Mouse (Mus musculus) cerebellum, adult 2 months (tissue): ENCODE measurements around the gene Ip6k2. TPM values are rescaled to one million over a fixed set of nuclear protein-coding genes. Genes with fewer than 3 reads are reported as not detected.
A peak's percentile ranks its signal among the peaks of the same experiment; 100 is the strongest.

Experiments used
- DNase-seq, 2 experiments: peaks; one replicate each; pipeline ENCODE4 v3.0.0; 2021
- H3K27ac ChIP-seq: fragments of 200-500 bp; 2 replicates; pipeline ENCODE4 v1.5.1; 2012; ENCODE audit warnings: low read length, control low read depth, inconsistent platforms; ENCODE audit not compliant: insufficient read depth
- H3K27me3 ChIP-seq: fragments of 200-500 bp; 2 replicates; pipeline ENCODE4 v1.6.1; 2012; ENCODE audit warnings: inconsistent platforms, mild to moderate bottlenecking, low read length, moderate library complexity; ENCODE audit not compliant: control insufficient read depth, insufficient read depth
- H3K4me1 ChIP-seq: fragments of 200-500 bp; 2 replicates; pipeline ENCODE4 v1.6.1; 2011; ENCODE audit warnings: low read length; ENCODE audit not compliant: control insufficient read depth, insufficient read depth
- H3K4me3 ChIP-seq: fragments of 200-500 bp; replicated peaks from 2 replicates; pipeline ENCODE3; 2011; ENCODE audit warnings: mild to moderate bottlenecking, low read depth, low read length, control low read depth; ENCODE audit not compliant: insufficient read depth
- CTCF ChIP-seq: fragments of 200-500 bp; IDR thresholded peaks from 2 replicates; pipeline ENCODE4 v1.5.1; 2011; ENCODE audit warnings: low read depth, mild to moderate bottlenecking, control low read depth, low read length, moderate library complexity, borderline replicate concordance; ENCODE audit not compliant: insufficient read depth
- POLR2A ChIP-seq: fragments of 200-500 bp; IDR thresholded peaks from 2 replicates; pipeline ENCODE4 v1.6.1; 2011; ENCODE audit warnings: low read length, control low read depth, borderline replicate concordance; ENCODE audit not compliant: insufficient read depth
- WGBS: fragments of 180-500 bp; shearing (Covaris S2); methylation state at CpG from one replicate; pipeline ENCODE4 v1.1.7; 2018; 5-methylcytosine and 5-hydroxymethylcytosine counted together
- polyA plus RNA-seq: library from polyadenylated mRNA; depleted of rRNA; stranded (reverse); fragments of >200 nt; gene quantifications from 2 replicates; pipeline ENCODE4 v1.2.3, GENCODE M21; 2012

Ip6k2 gene
- polyA plus RNA-seq, 1 experiment: 168 TPM

GRCm38 (mm10) chr9:108748600-108749183, 34.9 kb upstream of the Ip6k2 start:
- peak; percentile 16 to 27 for DNase-seq
- H3K4me3 ChIP-seq: no peak overlapping the region
- H3K4me1 ChIP-seq: no peaks in the 10 kb centered on the region
- WGBS: 67% methylated on average over 11 of the region's 11 CpGs
- no peak overlapping the region for H3K27ac ChIP-seq
- no peaks in the 10 kb centered on the region for H3K27me3 ChIP-seq
- no peak for TF ChIP-seq POLR2A
- no peak for TF ChIP-seq CTCF

- no peak overlapping the region for H3K4me3 ChIP-seq
- DNase-seq: no peak
- no peak overlapping the region for H3K27ac ChIP-seq
- H3K27me3 ChIP-seq: no peaks in the 10 kb centered on the region
- 86% methylated on average over 11 of the region's 11 CpGs for WGBS
- TF ChIP-seq POLR2A: no peak
- TF ChIP-seq CTCF: no peak
- H3K4me1 ChIP-seq: no peaks in the 10 kb centered on the region
These were observed 33.0 kb upstream of the Ip6k2 start for GRCm38 (mm10) chr9:108750616-108751015.

- Histone ChIP-seq H3K27me3 (no peaks in the 10 kb centered on the region), H3K4me3 (no peak overlapping the region), H3K27ac (no peak overlapping the region), H3K4me1 (no peaks in the 10 kb centered on the region)
- TF ChIP-seq POLR2A (no peak), CTCF (no peak)
- WGBS: 84% methylated on average over 11 of the region's 11 CpGs
- no peak for DNase-seq
These were observed 31.3 kb upstream of the Ip6k2 start for GRCm38 (mm10) chr9:108752142-108752920.

GRCm38 (mm10) chr9:108753326-108753725, 30.3 kb upstream of the Ip6k2 start:
- no peaks in the 10 kb centered on the region for H3K4me1 ChIP-seq
- peak; percentile 80 to 82 for DNase-seq
- H3K4me3 ChIP-seq: no peak overlapping the region
- TF ChIP-seq POLR2A: no peak
- peak; percentile 91 for TF ChIP-seq CTCF
- H3K27me3 ChIP-seq: no peaks in the 10 kb centered on the region
- no peak overlapping the region for H3K27ac ChIP-seq
- 30% methylated on average over 9 of the region's 9 CpGs for WGBS

GRCm38 (mm10) chr9:108753976-108754375, 29.6 kb upstream of the Ip6k2 start:
- Histone ChIP-seq H3K4me1 (no peaks in the 10 kb centered on the region), H3K4me3 (no peak overlapping the region), H3K27me3 (no peaks in the 10 kb centered on the region), H3K27ac (no peak overlapping the region)
- TF ChIP-seq POLR2A: no peak
- no peak for TF ChIP-seq CTCF
- WGBS: 91% methylated on average over 3 of the region's 3 CpGs
- no peak for DNase-seq

- WGBS: 87% methylated on average over 5 of the region's 5 CpGs
- peak in 1 of 2 experiments; percentile 23 for DNase-seq
- Histone ChIP-seq H3K27me3 (no peaks in the 10 kb centered on the region), H3K4me1 (no peaks in the 10 kb centered on the region), H3K4me3 (no peak overlapping the region), H3K27ac (no peak overlapping the region)
- TF ChIP-seq POLR2A (no peak), CTCF (no peak)
These were observed 29.2 kb upstream of the Ip6k2 start for GRCm38 (mm10) chr9:108754423-108754822.

- no peak overlapping the region for H3K4me3 ChIP-seq
- DNase-seq: no peak
- WGBS: 40% methylated on average over 6 of the region's 6 CpGs
- H3K27me3 ChIP-seq: no peaks in the 10 kb centered on the region
- TF ChIP-seq POLR2A (no peak), CTCF (no peak)
- no peak overlapping the region for H3K27ac ChIP-seq
- no peaks in the 10 kb centered on the region for H3K4me1 ChIP-seq
These were observed 26.2 kb upstream of the Ip6k2 start for GRCm38 (mm10) chr9:108757406-108757805.

GRCm38 (mm10) chr9:108759121-108759520, 24.5 kb upstream of the Ip6k2 start:
- H3K27ac ChIP-seq: no peak overlapping the region
- no peaks in the 10 kb centered on the region for H3K4me1 ChIP-seq
- no peak overlapping the region for H3K4me3 ChIP-seq
- DNase-seq: no peak
- 98% methylated on average over 20 of the region's 20 CpGs for WGBS
- no peak for TF ChIP-seq CTCF
- no peak for TF ChIP-seq POLR2A
- no peaks in the 10 kb centered on the region for H3K27me3 ChIP-seq
